8 mouse cellular contexts compared by ENCODE assay signal in the genomic region with DNA sequence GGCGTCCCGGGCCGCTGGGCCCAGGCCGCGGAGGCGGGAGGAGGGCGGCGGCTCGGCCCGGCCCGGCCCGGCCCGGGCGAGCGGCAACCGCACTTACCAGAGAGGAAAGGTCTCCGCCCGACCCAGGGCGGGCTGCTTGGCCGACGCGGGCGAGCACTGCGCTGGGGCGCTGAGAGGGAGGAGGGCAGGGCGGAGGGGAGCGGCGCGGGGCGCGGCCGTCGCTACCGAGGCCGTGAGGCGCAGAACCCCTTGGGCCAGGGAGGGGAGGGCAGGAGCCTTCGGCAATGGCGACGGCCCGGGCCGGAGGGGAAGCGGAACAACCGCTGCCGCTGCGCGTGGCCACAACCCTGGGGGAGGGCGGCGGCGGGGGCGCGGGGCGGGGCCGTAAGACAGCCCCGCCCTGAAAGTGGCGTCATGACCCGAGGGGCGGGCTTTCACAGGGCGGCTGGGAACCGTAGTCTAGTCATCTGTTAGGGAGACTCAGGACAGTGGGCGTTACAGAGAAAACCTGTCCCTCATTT. TPM values are rescaled to one million over a fixed set of nuclear protein-coding genes. Genes with fewer than 3 reads are reported as not detected.
DNase-seq lines count a peak whose midpoint lies in the region; ATAC-seq lines count a peak whose summit lies in the region.

A gene (minus strand): TSS at position 352 of the 521 bp plus-strand sequence.

- peak within 1 kb of the TSS; percentile 98 for H3K9ac ChIP-seq in hindbrain, embryonic 12.5 days

- no peaks in the 10 kb centered on the region for H3K9me3 ChIP-seq in hindbrain, embryonic 12.5 days (replicated peaks)

- ATAC-seq in hindbrain, embryonic 12.5 days (ENCODE audit: low FRiP score), result peak; percentile 95

- H3K36me3 ChIP-seq in hindbrain, embryonic 12.5 days, result peaks cover 10% of the 10 kb centered on the region

- H3K27ac ChIP-seq in hindbrain, embryonic 12.5 days, result peak within 1 kb of the TSS; percentile 98

- H3K4me1 ChIP-seq in hindbrain, embryonic 12.5 days, result peaks cover 15% of the 10 kb centered on the region

- under 1% methylated on average over 48 of the region's 60 CpGs for WGBS in hindbrain, embryonic 12.5 days

- H3K4me3 ChIP-seq in hindbrain, embryonic 12.5 days, result peak within 1 kb of the TSS; percentile 98

- no peaks in the 10 kb centered on the region for H3K27me3 ChIP-seq in hindbrain, embryonic 12.5 days

- H3K4me2 ChIP-seq in hindbrain, embryonic 12.5 days (replicated peaks), result peak within 1 kb of the TSS; percentile 65

- peak; percentile 93 for DNase-seq in Muller cell, postnatal 12 days (ENCODE audit: inconsistent ontology term)
- peak; percentile 88 for DNase-seq in cerebellum, adult 9-11 months
- peak; percentile 58 to 77 for DNase-seq in frontal cortex, postnatal 10 days (ENCODE audit: low spot score in 2 of 2)
- peak; percentile 70 to 72 for DNase-seq in layer of hippocampus, postnatal 25 days (ENCODE audit: extremely low spot score in 1 of 2, low spot score in 1 of 2)
- DNase-seq in lung, postnatal 25 days (ENCODE audit: low spot score), result peak; percentile 88
- DNase-seq in retina, embryonic 14.5 days (ENCODE audit: low spot score), result peak; percentile 93
- peak; percentile 89 for DNase-seq in thymus, postnatal 4 days

RNA-seq across cellular contexts. Expression of the gene that starts here (rescaled TPM):
- polyA plus RNA-seq in hindbrain, embryonic 12.5 days (2016; fragmentation: Nextera tagmentation; extraction: Ambion mirVana), result 48.5 and 50.3 TPM in 2 replicates
- total RNA-seq in layer of hippocampus, postnatal 25 days (2021), result 10 to 100 TPM; 29.9 to 30.6 TPM

Comparison
In these comparisons a context has a peak if more than half of its experiments do, and no peak if none do; other contexts are left out.
1. Peak in every context shown above with its lines: DNase-seq, ATAC-seq, H3K4me3 ChIP-seq and H3K27ac ChIP-seq.